Mouse (Mus musculus): Measurements from ENCODE around the gene Snrpe. TPM values are rescaled to one million over a fixed set of nuclear protein-coding genes. Genes with fewer than 3 reads are reported as not detected.

Gene Snrpe
- polyA plus RNA-seq, 1 experiment from 2014 or later, result 734 TPM

DNA sequence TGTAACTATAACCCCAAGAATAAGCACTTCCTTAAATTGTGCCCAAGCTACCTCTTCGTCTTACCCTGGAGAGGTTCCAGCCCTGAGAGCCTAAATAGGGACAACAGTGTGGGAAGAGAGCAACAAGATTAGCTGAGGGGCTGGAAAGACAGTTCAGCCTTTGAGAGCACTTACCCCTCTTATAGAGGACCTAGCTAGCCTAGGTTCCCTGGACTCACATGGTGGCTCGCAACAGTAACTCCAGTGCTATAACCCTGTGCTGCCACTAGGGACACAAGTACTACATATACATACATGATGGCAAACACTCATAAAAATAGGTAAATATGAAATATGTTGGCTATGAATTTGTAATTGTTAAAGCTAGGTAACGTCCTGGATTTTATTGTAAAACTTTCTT lies 3.7 kb upstream of the Snrpe start:
- ATAC-seq (ENCODE audit: insufficient number of reproducible peaks, insufficient read depth, low FRiP score, low TSS enrichment, low read depth), result no peak
- H3K27ac ChIP-seq, result no peak overlapping the region
- peaks cover 6% of the 10 kb centered on the region; the same call in 1 of the 2 replicates for H3K4me1 ChIP-seq
- H3K9ac ChIP-seq, result no peak overlapping the region
- no peaks in the 10 kb centered on the region for H3K9me3 ChIP-seq
- H3K4me2 ChIP-seq, result no peak overlapping the region
- H3K36me3 ChIP-seq, result peaks cover 40% of the 10 kb centered on the region
- no peaks in the 10 kb centered on the region for H3K27me3 ChIP-seq
- H3K4me3 ChIP-seq, result no peak overlapping the region
- 75% methylated on average over 3 of the region's 3 CpGs for WGBS

DNA sequence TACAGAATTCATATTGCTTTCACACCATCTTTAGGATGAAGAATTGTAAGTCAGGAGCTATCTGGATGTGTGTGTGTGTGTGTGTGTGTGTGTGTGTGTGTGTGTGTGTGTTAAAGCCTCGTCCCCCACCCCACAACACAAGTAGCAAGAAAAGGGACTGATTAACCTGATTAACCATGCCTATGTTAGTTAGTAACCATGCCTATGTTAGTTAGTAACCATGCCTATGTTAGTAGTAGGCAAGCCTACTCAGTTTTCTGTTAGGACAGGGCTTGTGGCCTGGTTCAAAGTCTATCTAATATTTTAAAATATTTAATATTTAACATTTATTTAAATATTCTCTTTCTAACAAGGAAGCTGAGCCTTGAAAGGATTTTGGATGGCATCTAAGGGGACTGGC lies 1.3 kb upstream of the Snrpe start:
- Histone ChIP-seq H3K9ac (no peak overlapping the region), H3K27ac (no peak overlapping the region), H3K4me2 (no peak overlapping the region), H3K36me3 (peaks cover 43% of the 10 kb centered on the region), H3K27me3 (no peaks in the 10 kb centered on the region), H3K4me1 (peaks cover 9% of the 10 kb centered on the region; the same call in 1 of the 2 replicates), H3K4me3 (no peak overlapping the region), H3K9me3 (no peaks in the 10 kb centered on the region)
- 76% methylated on average over 1 of the region's 1 CpGs for WGBS
- ATAC-seq (ENCODE audit: insufficient number of reproducible peaks, insufficient read depth, low FRiP score, low TSS enrichment, low read depth), result no peak

DNA sequence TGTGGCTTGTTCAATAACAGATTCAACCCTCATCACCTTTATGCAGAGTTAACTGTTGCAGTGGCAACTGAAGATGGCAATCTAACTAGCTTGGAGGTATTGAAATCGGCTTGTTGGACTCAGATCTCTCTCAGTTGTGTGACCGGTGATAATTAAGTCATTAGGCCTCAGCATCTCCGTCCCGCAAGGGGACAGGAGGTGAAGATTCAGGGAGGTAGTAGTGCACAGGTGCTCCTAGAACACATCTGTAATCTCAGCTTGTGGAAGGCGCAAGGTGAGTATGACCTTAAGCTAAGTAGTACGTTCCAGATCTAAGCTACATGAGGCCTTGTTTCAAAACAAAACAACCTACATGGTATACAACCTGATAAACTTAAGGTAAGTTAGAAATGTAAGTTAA lies 510 bp upstream of the Snrpe start:
- Histone ChIP-seq H3K36me3 (peaks cover 45% of the 10 kb centered on the region), H3K4me2 (peak overlapping the region; percentile 66), H3K4me3 (peak overlapping the region; percentile 97), H3K27me3 (no peaks in the 10 kb centered on the region), H3K4me1 (peaks cover 9% of the 10 kb centered on the region; the same call in 1 of the 2 replicates), H3K9ac (peak overlapping the region; percentile 97), H3K27ac (no peak overlapping the region), H3K9me3 (no peaks in the 10 kb centered on the region)
- 51% methylated on average over 6 of the region's 6 CpGs for WGBS
- no peak for ATAC-seq (ENCODE audit: insufficient number of reproducible peaks, insufficient read depth, low FRiP score, low TSS enrichment, low read depth)

DNA sequence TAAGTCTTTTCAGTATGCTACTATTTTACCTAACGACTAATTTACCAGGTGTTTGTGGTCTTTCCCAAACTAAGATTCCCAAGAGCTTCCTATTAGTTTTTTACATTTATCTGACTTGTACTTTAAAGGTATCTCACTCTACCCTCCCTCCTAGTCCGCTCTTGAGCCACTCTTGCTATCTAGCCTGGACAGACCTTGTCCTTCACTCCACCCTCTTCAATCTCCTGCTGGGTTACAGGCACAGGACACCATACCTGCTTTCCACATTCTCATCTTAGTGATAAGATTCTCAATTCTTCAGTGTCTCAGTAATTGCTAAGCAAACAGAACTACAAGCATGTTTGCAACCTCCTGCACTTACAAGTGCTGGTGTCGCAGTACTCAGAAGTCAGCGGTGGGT lies 6.9 kb downstream of the Snrpe start:
- H3K4me2 ChIP-seq, result no peak overlapping the region
- H3K9ac ChIP-seq, result no peak overlapping the region
- H3K4me1 ChIP-seq, result no peaks in the 10 kb centered on the region
- no peak for ATAC-seq (ENCODE audit: insufficient number of reproducible peaks, insufficient read depth, low FRiP score, low TSS enrichment, low read depth)
- H3K4me3 ChIP-seq, result no peak overlapping the region
- H3K27me3 ChIP-seq, result no peaks in the 10 kb centered on the region
- H3K9me3 ChIP-seq, result no peaks in the 10 kb centered on the region
- H3K36me3 ChIP-seq, result peaks cover 65% of the 10 kb centered on the region
- no peak overlapping the region for H3K27ac ChIP-seq
- 96% methylated on average over 4 of the region's 4 CpGs for WGBS

DNA sequence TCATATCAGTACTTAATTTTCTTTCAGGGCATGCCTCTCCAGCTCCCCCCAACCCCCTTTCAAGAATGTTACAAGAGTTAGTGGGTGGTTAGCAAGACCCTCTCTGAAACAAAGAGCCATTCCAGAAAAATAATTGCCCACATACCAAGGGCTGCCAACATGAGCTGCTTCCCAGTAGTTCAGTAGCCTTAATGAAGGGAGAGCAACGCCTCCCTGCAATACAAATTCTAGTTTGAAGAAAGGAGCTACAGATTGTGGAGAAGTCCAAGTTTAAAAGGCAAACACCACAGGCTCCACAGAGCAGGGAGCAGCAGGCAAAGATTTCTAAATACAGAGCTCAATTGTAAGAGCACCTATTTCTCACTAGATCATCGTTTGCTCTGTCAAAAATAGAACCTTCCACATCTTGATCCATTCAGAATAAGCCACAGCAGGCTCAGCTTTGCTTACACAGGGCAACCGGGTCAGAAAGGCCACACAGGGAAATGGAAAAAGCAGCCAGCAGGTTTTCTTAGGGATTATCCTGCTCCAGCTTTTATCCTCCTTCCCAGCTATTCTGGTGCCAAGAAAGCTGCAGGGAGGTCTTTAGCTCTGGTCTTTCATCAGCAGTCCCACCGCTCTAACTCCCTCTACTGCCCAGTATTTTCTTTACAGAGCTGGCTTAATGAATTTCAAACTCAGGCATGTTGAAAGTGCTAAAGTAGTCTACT lies 13.6 kb downstream of the Snrpe start:
- peak overlapping the region; percentile 58 for H3K27ac ChIP-seq
- 5% methylated on average over 4 of the region's 4 CpGs for WGBS
- H3K36me3 ChIP-seq, result no peaks in the 10 kb centered on the region
- no peak for ATAC-seq (ENCODE audit: insufficient number of reproducible peaks, insufficient read depth, low FRiP score, low TSS enrichment, low read depth)
- H3K4me3 ChIP-seq, result no peak overlapping the region
- no peaks in the 10 kb centered on the region for H3K27me3 ChIP-seq
- H3K9ac ChIP-seq, result 0 out of 2 replicates have a peak overlapping the region, but pooled peaks have one; percentile 28
- H3K4me2 ChIP-seq, result no peak overlapping the region
- H3K9me3 ChIP-seq, result no peaks in the 10 kb centered on the region
- peaks cover 14% of the 10 kb centered on the region for H3K4me1 ChIP-seq

DNA sequence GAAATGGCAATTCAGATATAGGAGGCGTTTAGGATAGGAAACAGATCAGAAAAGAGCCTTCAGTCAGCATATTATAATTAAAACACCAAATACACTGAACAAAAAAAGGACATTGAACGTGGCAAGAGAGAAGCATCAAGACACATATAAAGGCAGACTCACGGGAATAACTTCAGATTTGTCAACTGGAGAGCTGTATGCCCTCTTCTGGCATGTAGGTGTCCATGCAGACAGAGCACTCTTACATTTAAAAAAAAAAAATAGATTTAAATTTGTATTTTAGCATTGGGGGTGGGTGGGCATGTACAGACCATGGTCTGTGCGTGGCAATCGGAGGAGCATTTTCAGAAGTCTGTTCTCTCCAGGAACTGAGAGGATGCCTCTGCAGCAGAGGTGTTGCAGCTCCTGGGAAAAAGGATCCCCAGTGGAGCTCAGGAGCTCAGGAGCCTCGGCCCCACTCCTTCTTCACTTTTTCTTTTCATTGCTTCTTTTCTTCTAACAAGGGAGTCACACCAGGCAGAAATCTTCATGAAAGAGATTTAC lies 24.0 kb downstream of the Snrpe start:
- Histone ChIP-seq H3K9me3 (no peaks in the 10 kb centered on the region), H3K4me3 (no peak overlapping the region), H3K27me3 (no peaks in the 10 kb centered on the region), H3K27ac (no peak overlapping the region), H3K4me1 (no peaks in the 10 kb centered on the region), H3K36me3 (no peaks in the 10 kb centered on the region), H3K4me2 (no peak overlapping the region), H3K9ac (no peak overlapping the region)
- 72% methylated on average over 6 of the region's 6 CpGs for WGBS
- no peak for ATAC-seq (ENCODE audit: insufficient number of reproducible peaks, insufficient read depth, low FRiP score, low TSS enrichment, low read depth)

DNA sequence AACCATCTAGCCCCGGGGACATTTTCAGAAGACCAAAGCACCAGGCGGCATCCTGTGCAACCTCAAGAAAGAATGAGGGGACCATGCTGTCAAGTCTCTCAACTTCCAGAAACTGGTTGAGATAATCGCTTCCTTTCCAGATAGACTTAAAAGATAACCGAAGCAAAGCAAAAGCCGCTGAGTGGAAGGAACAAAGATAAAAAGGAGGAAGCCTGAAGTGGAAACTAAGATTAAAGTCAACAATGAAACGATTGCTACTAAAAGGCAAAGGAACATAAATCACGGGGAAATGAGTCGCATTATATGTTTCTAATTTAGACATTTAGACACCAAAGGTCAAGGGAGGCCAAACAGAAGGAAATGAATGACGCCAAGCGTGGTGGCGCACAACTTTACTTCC lies 38.8 kb downstream of the Snrpe start:
- H3K4me2 ChIP-seq, result no peak overlapping the region
- H3K4me1 ChIP-seq, result no peaks in the 10 kb centered on the region
- no peak for ATAC-seq (ENCODE audit: insufficient number of reproducible peaks, insufficient read depth, low FRiP score, low TSS enrichment, low read depth)
- no peak overlapping the region for H3K27ac ChIP-seq
- no peak overlapping the region for H3K4me3 ChIP-seq
- H3K9ac ChIP-seq, result no peak overlapping the region
- 73% methylated on average over 11 of the region's 11 CpGs for WGBS
- H3K36me3 ChIP-seq, result no peaks in the 10 kb centered on the region
- no peaks in the 10 kb centered on the region for H3K27me3 ChIP-seq
- peaks cover 4% of the 10 kb centered on the region; the same call in 1 of the 2 replicates for H3K9me3 ChIP-seq

Other genes starting within 250 kb of the Snrpe start
- 2.8 and 3.2 TPM in 2 replicates for gene Etnk2, start 246.7 kb downstream of the Snrpe start, polyA plus RNA-seq (2015; fragmentation: Nextera tagmentation; extraction: Ambion mirVana)
- gene Sox13, start 185.9 kb downstream of the Snrpe start, polyA plus RNA-seq (2015; fragmentation: Nextera tagmentation; extraction: Ambion mirVana), result 5.2 and 7.3 TPM in 2 replicates
- gene Zbed6, start 50.6 kb upstream of the Snrpe start, polyA plus RNA-seq (2015; fragmentation: Nextera tagmentation; extraction: Ambion mirVana), result not detected in 2 replicates
- gene Gm38394, start 51.0 kb upstream of the Snrpe start, polyA plus RNA-seq (2015; fragmentation: Nextera tagmentation; extraction: Ambion mirVana), result 7.9 and 9.3 TPM in 2 replicates
- 1.2 and 1.3 TPM in 2 replicates for gene Lax1, start 79.8 kb upstream of the Snrpe start, polyA plus RNA-seq (2015; fragmentation: Nextera tagmentation; extraction: Ambion mirVana)
- gene Atp2b4, start 190.8 kb upstream of the Snrpe start, polyA plus RNA-seq (2015; fragmentation: Nextera tagmentation; extraction: Ambion mirVana), result 25.3 and 26.1 TPM in 2 replicates

Measured in embryonic facial prominence, embryonic 13.5 days (tissue).